Mouse (Mus musculus) brain, embryonic 14.5 days (tissue): ENCODE measurements around the gene Vps45.

Source experiments
- CTCF ChIP-seq: fragments of 200-500 bp; IDR thresholded peaks from 2 replicates; pipeline ENCODE4 v1.5.1; 2012; ENCODE audit warnings: inconsistent platforms, mild to moderate bottlenecking, moderate library complexity, borderline replicate concordance; ENCODE audit not compliant: insufficient read depth, insufficient read length; ENCODE audit errors: extremely low read depth
- POLR2A ChIP-seq: fragments of 200-500 bp; IDR thresholded peaks from 2 replicates; pipeline ENCODE4 v1.6.1; 2012; ENCODE audit warnings: mild to moderate bottlenecking, inconsistent platforms, borderline replicate concordance; ENCODE audit not compliant: poor library complexity, insufficient read depth, insufficient read length, severe bottlenecking; ENCODE audit errors: extremely low read depth

DNA sequence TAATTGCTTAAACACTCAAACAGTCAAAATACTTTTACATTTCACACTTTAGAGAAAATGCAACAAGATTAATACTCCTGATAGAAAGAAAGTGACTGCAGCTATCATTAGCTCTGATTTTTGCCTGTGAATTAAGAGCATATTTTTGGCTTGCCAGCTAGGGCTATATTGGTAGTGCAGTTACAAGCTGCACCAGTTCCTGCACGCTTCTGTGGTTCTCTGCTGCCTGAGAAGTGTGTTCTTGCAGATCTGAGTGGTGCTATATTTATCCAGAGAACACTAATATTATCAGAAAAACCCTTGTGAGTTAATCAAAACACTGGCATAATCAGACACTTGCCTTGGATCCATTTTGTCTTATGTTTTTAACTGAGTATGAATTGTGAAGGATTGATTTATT lies 15.2 kb downstream of the Vps45 start:
- TF ChIP-seq POLR2A (no peak), CTCF (no peak)
